Mouse (Mus musculus) hindbrain, embryonic 15.5 days (tissue): ENCODE results near the gene Zfp358. TPM values are rescaled to one million over a fixed set of nuclear protein-coding genes. Genes with fewer than 3 reads are reported as not detected.

Experiments
- ATAC-seq: fragments of 200-750 bp; cut with Nextera tagmentation; 2 replicates; pipeline ENCODE4 v1.8.0; 2017; ENCODE audit warnings: low read depth, moderate number of reproducible peaks, moderate TSS enrichment; ENCODE audit not compliant: low FRiP score
- H3K27ac ChIP-seq: fragments of 300-500 bp; sonication (generic); replicated peaks from 2 replicates; pipeline ENCODE4 v1.5.1; 2015; ENCODE audit warnings: mild to moderate bottlenecking, inconsistent platforms
- H3K27me3 ChIP-seq: fragments of 300-500 bp; sonication (generic); 2 replicates; pipeline ENCODE4 v1.6.1; 2015; ENCODE audit warnings: control low read depth, inconsistent platforms
- H3K36me3 ChIP-seq: fragments of 300-500 bp; sonication (generic); 2 replicates; pipeline ENCODE4 v1.6.1; 2015; ENCODE audit warnings: control low read depth, inconsistent platforms
- H3K4me1 ChIP-seq: fragments of 300-500 bp; sonication (generic); replicated peaks from 2 replicates; pipeline ENCODE4 v1.6.1; 2015; ENCODE audit warnings: control low read depth, inconsistent platforms
- H3K4me2 ChIP-seq: fragments of 300-500 bp; sonication (generic); 2 replicates; pipeline ENCODE4 v1.6.1; 2015; ENCODE audit warnings: moderate library complexity, mild to moderate bottlenecking, inconsistent platforms
- H3K4me3 ChIP-seq: fragments of 300-500 bp; sonication (generic); 2 replicates; pipeline ENCODE4 v1.5.1; 2015; ENCODE audit warnings: mild to moderate bottlenecking, inconsistent platforms
- H3K9ac ChIP-seq: fragments of 300-500 bp; sonication (generic); 2 replicates; pipeline ENCODE4 v1.6.1; 2015; ENCODE audit warnings: inconsistent platforms
- H3K9me3 ChIP-seq: fragments of 300-500 bp; sonication (generic); 2 replicates; pipeline ENCODE4 v1.6.1; 2016; ENCODE audit warnings: control low read depth, inconsistent platforms
- WGBS: fragments of 180-500 bp; shearing (Covaris S2); methylation state at CpG from one replicate; pipeline ENCODE4 v1.1.7; 2015; 5-methylcytosine and 5-hydroxymethylcytosine counted together
- polyA plus RNA-seq: library from polyadenylated mRNA; unstranded; fragments of >200 nt; fragmentation: Nextera tagmentation; extraction: Ambion mirVana; gene quantifications from 2 replicates; pipeline ENCODE4 v1.2.1, GENCODE M21; 2015

The Zfp358 gene
- polyA plus RNA-seq, 1 experiment from 2014 or later, result 72.1 TPM

DNA sequence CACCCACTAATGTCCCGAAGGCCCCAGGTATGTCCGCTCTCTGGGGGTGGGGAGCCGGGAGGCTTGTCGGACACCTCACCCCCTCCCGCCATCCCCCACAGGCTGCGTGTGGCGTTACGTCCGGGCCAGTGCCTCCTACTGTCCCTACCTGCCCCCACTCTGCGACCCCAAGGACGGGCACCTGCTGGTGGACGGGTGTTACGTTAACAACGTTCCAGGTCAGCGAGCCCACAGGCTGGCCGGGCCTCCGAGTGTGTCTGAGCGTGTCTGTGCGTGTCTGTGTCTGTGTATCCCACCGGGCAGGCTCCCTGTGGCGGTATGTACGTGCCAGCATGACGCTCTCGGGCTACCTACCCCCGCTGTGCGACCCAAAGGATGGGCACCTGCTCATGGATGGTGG lies 44.7 kb downstream of the Zfp358 start:
- H3K9ac ChIP-seq, result no peak overlapping the region
- no peak overlapping the region for H3K27ac ChIP-seq
- no peak for ATAC-seq
- H3K9me3 ChIP-seq, result no peaks in the 10 kb centered on the region
- no peak overlapping the region for H3K4me2 ChIP-seq
- H3K4me3 ChIP-seq, result no peak overlapping the region
- H3K27me3 ChIP-seq, result no peaks in the 10 kb centered on the region
- WGBS, result 94% methylated on average over 26 of the region's 26 CpGs
- H3K4me1 ChIP-seq, result no peaks in the 10 kb centered on the region
- peaks cover 66% of the 10 kb centered on the region for H3K36me3 ChIP-seq

DNA sequence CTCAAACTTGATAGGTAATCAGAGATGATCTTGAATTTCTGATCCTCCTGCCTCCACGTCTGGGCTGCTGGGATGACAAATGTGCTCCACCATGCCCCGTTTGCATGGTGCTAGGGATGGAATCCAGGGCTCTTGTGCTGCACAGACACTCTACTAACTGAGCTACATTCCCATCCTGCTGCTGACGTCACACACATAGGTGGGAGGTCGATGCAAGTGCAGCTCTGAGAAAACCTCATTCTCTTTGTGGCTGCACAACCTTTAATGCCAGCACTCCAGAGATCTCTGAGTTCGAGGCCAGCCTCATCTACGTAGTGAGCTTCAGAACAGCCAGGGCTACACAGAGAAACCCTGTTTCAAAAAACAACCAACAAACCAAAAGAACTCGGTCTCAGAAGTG lies 46.2 kb downstream of the Zfp358 start:
- H3K4me1 ChIP-seq, result no peaks in the 10 kb centered on the region

DNA sequence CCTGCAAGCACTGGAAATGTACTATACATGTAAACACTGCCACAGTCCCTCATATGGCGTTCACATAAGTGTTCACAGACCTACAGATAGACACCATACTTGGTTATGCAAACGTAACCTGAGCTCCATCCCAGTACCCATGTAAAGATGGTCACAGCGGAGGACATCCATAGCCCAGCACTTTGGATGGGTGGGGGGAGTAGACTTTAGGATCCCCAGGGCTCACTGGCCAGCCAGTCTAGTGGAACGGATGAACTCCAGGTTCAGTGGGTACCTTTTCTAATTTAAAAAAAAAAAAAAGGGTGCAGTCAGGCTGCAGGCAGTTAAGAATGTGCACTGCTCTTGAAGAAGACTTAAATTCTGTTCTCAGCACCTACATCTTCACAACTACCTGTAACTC lies 47.1 kb downstream of the Zfp358 start:
- no peak for ATAC-seq
- peaks cover 86% of the 10 kb centered on the region for H3K36me3 ChIP-seq
- H3K4me1 ChIP-seq, result no peaks in the 10 kb centered on the region
- no peak overlapping the region for H3K4me2 ChIP-seq
- no peaks in the 10 kb centered on the region for H3K9me3 ChIP-seq
- H3K9ac ChIP-seq, result no peak overlapping the region
- H3K27ac ChIP-seq, result no peak overlapping the region
- H3K4me3 ChIP-seq, result no peak overlapping the region
- H3K27me3 ChIP-seq, result no peaks in the 10 kb centered on the region
- WGBS, result 87% methylated on average over 4 of the region's 4 CpGs

More for the DNA sequence above, 46.2 kb downstream of the Zfp358 start:
- no peaks in the 10 kb centered on the region for H3K9me3 ChIP-seq
- peaks cover 77% of the 10 kb centered on the region for H3K36me3 ChIP-seq
- H3K27me3 ChIP-seq, result no peaks in the 10 kb centered on the region
- no peak for ATAC-seq
- 93% methylated on average over 7 of the region's 7 CpGs for WGBS
- no peak overlapping the region for H3K9ac ChIP-seq
- H3K27ac ChIP-seq, result no peak overlapping the region
- H3K4me3 ChIP-seq, result no peak overlapping the region
- H3K4me2 ChIP-seq, result no peak overlapping the region

DNA sequence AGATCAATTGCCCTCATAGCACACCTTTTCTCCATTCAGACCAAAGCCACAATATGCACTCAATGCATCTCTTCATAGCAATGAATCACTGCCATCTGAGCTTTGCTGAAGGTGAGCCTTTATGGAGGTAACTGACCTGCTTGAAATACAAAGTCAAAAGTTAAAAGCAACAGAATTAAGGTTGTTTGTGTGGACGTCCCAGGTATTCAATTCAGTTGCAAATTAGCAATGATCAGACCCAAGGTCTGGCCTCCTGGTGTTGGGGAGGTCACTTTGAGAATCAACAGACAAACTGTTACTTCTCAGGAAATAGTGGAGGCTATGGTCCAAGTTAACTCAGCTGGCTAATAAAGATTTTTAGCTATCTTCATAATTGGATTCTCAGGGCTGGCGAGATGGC lies 53.6 kb downstream of the Zfp358 start:
- ATAC-seq, result no peak
- Histone ChIP-seq H3K4me1 (no peaks in the 10 kb centered on the region), H3K4me3 (no peak overlapping the region), H3K36me3 (peaks cover 39% of the 10 kb centered on the region), H3K27me3 (no peaks in the 10 kb centered on the region), H3K9ac (no peak overlapping the region), H3K9me3 (no peaks in the 10 kb centered on the region), H3K27ac (no peak overlapping the region), H3K4me2 (no peak overlapping the region)
- 88% methylated on average over 2 of the region's 2 CpGs for WGBS

Other genes starting within 250 kb of the Zfp358 start
- gene Insr, start 213.5 kb upstream of the Zfp358 start, polyA plus RNA-seq, result 52.5 and 55.9 TPM in 2 replicates
- not detected in 2 replicates for gene A430078G23Rik, start 139.7 kb upstream of the Zfp358 start, polyA plus RNA-seq
- 10.3 and 11.5 TPM in 2 replicates for gene Arhgef18, start 100.1 kb upstream of the Zfp358 start, polyA plus RNA-seq
- 4.3 and 4.5 TPM in 2 replicates for gene Pex11g, start 25.5 kb upstream of the Zfp358 start, polyA plus RNA-seq
- gene Tex45, start 22.3 kb upstream of the Zfp358 start, polyA plus RNA-seq, result 0.30 and 0.39 TPM in 2 replicates
- gene Mcoln1, start 7.3 kb downstream of the Zfp358 start, polyA plus RNA-seq, result 102 and 125 TPM in 2 replicates
- gene Pnpla6, start 22.2 kb downstream of the Zfp358 start, polyA plus RNA-seq, result 45.2 and 47.6 TPM in 2 replicates
- gene C330021F23Rik, start 74.9 kb downstream of the Zfp358 start, polyA plus RNA-seq, result 0.54 and 0.66 TPM in 2 replicates
- 43.3 and 51.7 TPM in 2 replicates for gene Camsap3, start 94.2 kb downstream of the Zfp358 start, polyA plus RNA-seq
- 46.3 and 49.9 TPM in 2 replicates for gene Xab2, start 128.2 kb downstream of the Zfp358 start, polyA plus RNA-seq
- 83.4 and 97.2 TPM in 2 replicates for gene Pet100, start 128.4 kb downstream of the Zfp358 start, polyA plus RNA-seq
- 9.5 and 22.9 TPM in 2 replicates for gene Pcp2, start 132.4 kb downstream of the Zfp358 start, polyA plus RNA-seq
- 38.0 and 45.3 TPM in 2 replicates for gene Stxbp2, start 137.8 kb downstream of the Zfp358 start, polyA plus RNA-seq
- gene Retn, start 162.6 kb downstream of the Zfp358 start, polyA plus RNA-seq, result 0.42 and 0.78 TPM in 2 replicates
- gene Mcemp1, start 172.6 kb downstream of the Zfp358 start, polyA plus RNA-seq, result 0.10 and 0.13 TPM in 2 replicates
- 23.7 and 24.9 TPM in 2 replicates for gene Fcor, start 179.2 kb downstream of the Zfp358 start, polyA plus RNA-seq
- 60.2 and 62.3 TPM in 2 replicates for gene Trappc5, start 183.2 kb downstream of the Zfp358 start, polyA plus RNA-seq
- gene Fcer2a, start 201.0 kb downstream of the Zfp358 start, polyA plus RNA-seq, result 0.13 and 0.34 TPM in 2 replicates
- 0.16 TPM in 1 of 2 replicates, not detected in the other for gene Clec4g, start 227.5 kb downstream of the Zfp358 start, polyA plus RNA-seq